Mouse (Mus musculus): ENCODE data around the gene Ebf3. TPM values are rescaled to one million over a fixed set of nuclear protein-coding genes. Genes with fewer than 3 reads are reported as not detected.

The Ebf3 gene
- polyA plus RNA-seq, 1 experiment from 2014 or later = 1.4 TPM

DNA sequence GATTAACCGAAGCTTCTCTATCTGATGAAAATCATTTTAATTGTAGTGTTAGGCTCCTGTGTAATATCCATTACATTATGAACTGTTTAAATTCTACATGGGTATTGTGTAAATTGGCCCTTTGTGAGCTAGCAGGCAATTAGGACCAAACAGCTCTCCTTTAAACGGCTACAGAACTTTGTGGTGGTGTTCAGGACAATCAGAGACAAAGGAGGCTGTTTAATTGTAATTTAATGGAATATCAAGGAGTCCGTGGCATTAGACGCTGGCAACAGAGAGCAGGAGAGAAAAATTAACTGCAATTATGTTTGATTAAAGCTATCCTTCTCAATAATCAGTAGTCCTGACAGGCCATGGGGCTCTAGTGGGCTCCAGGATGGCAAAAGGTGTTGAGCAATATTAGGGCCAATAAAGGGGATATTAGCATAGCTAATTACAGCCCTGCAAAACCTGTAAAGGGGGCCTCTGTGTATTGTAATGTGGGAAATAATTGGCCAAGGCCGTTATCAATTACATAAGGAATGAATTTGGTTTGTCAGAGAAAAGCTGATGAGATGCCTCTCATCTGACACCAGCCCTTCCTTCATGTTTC lies 74.6 kb downstream of the Ebf3 start:
- Histone ChIP-seq H3K4me3 (ENCODE audit: low read depth, low read length) (no peak overlapping the region), H3K4me1 (replicated peaks; ENCODE audit: control insufficient read depth, insufficient read depth, low read length) (no peaks in the 10 kb centered on the region), H3K36me3 (ENCODE audit: control insufficient read depth, insufficient read depth, low read length) (no peaks in the 10 kb centered on the region), H3K9ac (ENCODE audit: low read length) (no peak overlapping the region), H3K27me3 (replicated peaks; ENCODE audit: control insufficient read depth, insufficient read depth, low read length) (peaks cover 3% of the 10 kb centered on the region; the same call in 1 of the 2 replicates), H3K4me2 (ENCODE audit: low read length) (no peak overlapping the region), H3K9me3 (ENCODE audit: control insufficient read depth, low read length) (no peaks in the 10 kb centered on the region), H3K27ac (ENCODE audit: low read depth) (no peak overlapping the region)
- no peak for ATAC-seq (replicated peaks; ENCODE audit: low FRiP score, low TSS enrichment, low read depth)
- DNase-seq (ENCODE audit: low spot score) = no peak
- WGBS = 75% methylated on average over 5 of the region's 5 CpGs

DNA sequence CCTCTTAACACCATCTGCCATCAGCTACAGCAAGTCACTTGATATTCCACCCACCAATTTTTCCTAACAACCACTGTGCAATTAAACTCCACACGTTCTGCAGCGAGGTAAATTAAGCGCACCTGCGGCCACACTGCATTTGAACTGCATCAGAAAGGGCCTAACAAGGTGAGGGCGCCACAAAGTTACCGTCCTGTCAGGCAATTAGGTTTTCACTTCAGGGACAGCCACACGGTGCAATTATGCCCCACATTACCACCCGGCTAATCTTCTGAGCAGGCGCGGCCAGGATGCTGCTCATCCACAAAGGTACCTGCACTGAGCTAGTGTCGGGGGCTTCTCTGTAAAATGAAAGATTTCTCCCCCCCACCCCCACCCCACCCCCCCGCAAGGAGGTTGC lies 76.8 kb downstream of the Ebf3 start:
- Histone ChIP-seq H3K4me3 (ENCODE audit: low read depth, low read length) (no peak overlapping the region), H3K4me1 (replicated peaks; ENCODE audit: control insufficient read depth, insufficient read depth, low read length) (no peaks in the 10 kb centered on the region), H3K27me3 (replicated peaks; ENCODE audit: control insufficient read depth, insufficient read depth, low read length) (peaks cover 3% of the 10 kb centered on the region; the same call in 1 of the 2 replicates), H3K4me2 (ENCODE audit: low read length) (no peak overlapping the region), H3K9me3 (ENCODE audit: control insufficient read depth, low read length) (no peaks in the 10 kb centered on the region), H3K36me3 (ENCODE audit: control insufficient read depth, insufficient read depth, low read length) (no peaks in the 10 kb centered on the region), H3K27ac (ENCODE audit: low read depth) (no peak overlapping the region), H3K9ac (ENCODE audit: low read length) (no peak overlapping the region)
- DNase-seq (ENCODE audit: low spot score) (no peak), ATAC-seq (replicated peaks; ENCODE audit: low FRiP score, low TSS enrichment, low read depth) (no peak)
- 64% methylated on average over 12 of the region's 12 CpGs for WGBS

DNA sequence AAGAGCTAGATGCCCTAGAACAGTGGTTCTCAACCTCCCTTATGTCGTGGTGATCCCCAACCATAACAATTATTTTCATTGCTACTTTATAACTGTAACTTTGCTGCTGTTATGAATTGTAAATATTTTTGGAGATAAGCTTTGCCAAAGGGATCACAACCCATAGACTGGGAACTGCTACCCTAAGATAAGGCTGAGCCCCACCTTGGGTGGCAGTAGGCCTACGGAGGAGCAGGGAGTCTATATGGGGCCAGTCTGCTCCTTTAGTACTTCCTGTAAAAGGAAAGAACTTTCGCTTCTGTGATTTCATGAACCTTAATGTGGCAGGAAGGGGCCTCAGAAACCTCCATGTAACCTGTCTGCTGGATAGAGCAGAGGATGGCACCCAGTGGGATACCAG lies 90.4 kb downstream of the Ebf3 start:
- H3K4me1 ChIP-seq (replicated peaks; ENCODE audit: control insufficient read depth, insufficient read depth, low read length) = peaks cover 4% of the 10 kb centered on the region; the same call in 1 of the 2 replicates
- no peaks in the 10 kb centered on the region for H3K9me3 ChIP-seq (ENCODE audit: control insufficient read depth, low read length)
- no peak overlapping the region for H3K27ac ChIP-seq (ENCODE audit: low read depth)
- H3K4me3 ChIP-seq (ENCODE audit: low read depth, low read length) = no peak overlapping the region
- 96% methylated on average over 3 of the region's 3 CpGs for WGBS
- no peak overlapping the region for H3K4me2 ChIP-seq (ENCODE audit: low read length)
- H3K9ac ChIP-seq (ENCODE audit: low read length) = no peak overlapping the region
- ATAC-seq (replicated peaks; ENCODE audit: low FRiP score, low TSS enrichment, low read depth) (no peak), DNase-seq (ENCODE audit: low spot score) (no peak)
- no peaks in the 10 kb centered on the region for H3K27me3 ChIP-seq (replicated peaks; ENCODE audit: control insufficient read depth, insufficient read depth, low read length)
- no peaks in the 10 kb centered on the region for H3K36me3 ChIP-seq (ENCODE audit: control insufficient read depth, insufficient read depth, low read length)

DNA sequence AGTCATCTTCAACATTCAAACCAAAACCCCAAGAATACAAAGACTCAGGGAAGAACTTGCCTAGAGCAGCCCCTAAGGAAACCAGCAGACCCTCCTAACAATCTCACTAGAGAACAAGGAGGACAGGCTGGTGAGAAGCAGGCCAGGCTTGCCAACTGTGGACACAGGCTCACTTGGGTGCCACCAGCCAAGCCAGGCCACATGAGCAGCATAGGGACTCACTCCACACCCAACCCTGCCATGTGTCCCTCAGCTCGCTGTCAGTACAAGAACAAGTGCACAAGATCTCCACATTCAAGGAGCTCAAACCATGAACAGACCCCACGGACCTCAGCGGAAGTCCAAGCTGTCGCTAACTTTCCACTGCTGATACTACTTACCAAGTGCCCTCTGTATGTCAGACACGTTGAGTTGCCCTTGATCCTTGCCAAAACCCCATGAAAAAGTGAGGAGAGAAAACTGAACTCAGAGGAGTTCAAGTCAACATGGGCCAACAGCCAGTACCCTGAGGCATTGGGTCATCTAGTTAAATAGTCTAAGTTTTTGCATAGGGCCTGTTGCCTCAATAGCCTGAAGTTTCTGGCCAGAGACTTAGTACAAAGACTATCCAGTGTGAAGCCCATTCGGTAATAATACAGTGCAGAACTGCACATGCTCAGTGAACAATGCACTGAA lies 91.3 kb downstream of the Ebf3 start:
- WGBS = 90% methylated on average over 6 of the region's 6 CpGs
- Histone ChIP-seq H3K27me3 (replicated peaks; ENCODE audit: control insufficient read depth, insufficient read depth, low read length) (no peaks in the 10 kb centered on the region), H3K4me1 (replicated peaks; ENCODE audit: control insufficient read depth, insufficient read depth, low read length) (peaks cover 4% of the 10 kb centered on the region; the same call in 1 of the 2 replicates), H3K36me3 (ENCODE audit: control insufficient read depth, insufficient read depth, low read length) (no peaks in the 10 kb centered on the region), H3K4me3 (ENCODE audit: low read depth, low read length) (no peak overlapping the region), H3K9ac (ENCODE audit: low read length) (no peak overlapping the region), H3K27ac (ENCODE audit: low read depth) (no peak overlapping the region), H3K9me3 (ENCODE audit: control insufficient read depth, low read length) (no peaks in the 10 kb centered on the region), H3K4me2 (ENCODE audit: low read length) (no peak overlapping the region)
- ATAC-seq (replicated peaks; ENCODE audit: low FRiP score, low TSS enrichment, low read depth) (no peak), DNase-seq (ENCODE audit: low spot score) (no peak)

DNA sequence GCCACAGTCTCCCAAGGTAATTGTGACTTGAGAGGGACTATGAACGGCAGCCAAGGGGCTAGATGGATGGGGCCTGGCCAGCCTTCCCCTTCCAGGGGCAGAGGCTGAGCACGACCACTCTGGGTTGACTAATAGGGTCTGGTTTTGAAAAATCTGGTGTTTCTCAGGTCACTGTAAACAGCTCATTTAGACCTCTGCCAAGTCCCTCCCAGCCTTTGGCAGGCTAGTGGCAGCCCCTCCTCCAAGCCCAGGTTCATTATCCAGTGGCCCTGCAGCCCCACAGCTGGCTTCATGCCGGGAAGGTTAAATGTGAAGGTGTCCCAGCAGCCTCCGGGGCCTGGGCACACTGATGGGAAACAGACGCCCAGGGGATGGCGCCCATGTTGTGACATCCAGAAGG lies 92.6 kb downstream of the Ebf3 start:
- no peaks in the 10 kb centered on the region for H3K27me3 ChIP-seq (replicated peaks; ENCODE audit: control insufficient read depth, insufficient read depth, low read length)
- no peak overlapping the region for H3K9ac ChIP-seq (ENCODE audit: low read length)
- H3K4me1 ChIP-seq (replicated peaks; ENCODE audit: control insufficient read depth, insufficient read depth, low read length) = peaks cover 4% of the 10 kb centered on the region; the same call in 1 of the 2 replicates
- 19% methylated on average over 6 of the region's 6 CpGs for WGBS
- no peaks in the 10 kb centered on the region for H3K36me3 ChIP-seq (ENCODE audit: control insufficient read depth, insufficient read depth, low read length)
- no peak overlapping the region for H3K4me3 ChIP-seq (ENCODE audit: low read depth, low read length)
- no peaks in the 10 kb centered on the region for H3K9me3 ChIP-seq (ENCODE audit: control insufficient read depth, low read length)
- DNase-seq (ENCODE audit: low spot score) = no peak
- no peak; the same call in 1 of the 2 replicates for ATAC-seq (replicated peaks; ENCODE audit: low FRiP score, low TSS enrichment, low read depth)
- H3K27ac ChIP-seq (ENCODE audit: low read depth) = no peak overlapping the region
- H3K4me2 ChIP-seq (ENCODE audit: low read length) = no peak overlapping the region

DNA sequence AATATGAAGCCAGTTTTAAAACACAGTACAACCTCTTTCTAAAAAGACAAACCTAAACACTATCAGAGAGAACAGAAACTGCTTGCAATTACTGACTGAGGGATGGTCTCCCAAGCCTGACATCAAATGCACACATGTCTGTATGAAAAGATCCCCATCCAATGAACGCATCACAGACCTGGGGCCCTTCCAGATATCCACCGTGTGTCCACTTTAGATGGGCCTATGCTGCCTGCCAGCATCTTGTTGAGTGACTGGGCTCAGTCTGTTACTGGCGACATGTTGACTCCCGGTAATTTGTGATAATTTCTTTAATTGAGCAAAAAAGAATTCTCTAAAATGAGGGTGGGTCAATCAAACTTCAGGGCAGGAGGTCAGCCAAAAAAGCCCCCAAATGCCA lies 93.8 kb downstream of the Ebf3 start:
- DNase-seq (ENCODE audit: low spot score) (no peak), ATAC-seq (replicated peaks; ENCODE audit: low FRiP score, low TSS enrichment, low read depth) (no peak)
- WGBS = 83% methylated on average over 4 of the region's 4 CpGs
- Histone ChIP-seq H3K27ac (ENCODE audit: low read depth) (no peak overlapping the region), H3K9ac (ENCODE audit: low read length) (no peak overlapping the region), H3K27me3 (replicated peaks; ENCODE audit: control insufficient read depth, insufficient read depth, low read length) (no peaks in the 10 kb centered on the region), H3K4me2 (ENCODE audit: low read length) (no peak overlapping the region), H3K4me3 (ENCODE audit: low read depth, low read length) (no peak overlapping the region), H3K9me3 (ENCODE audit: control insufficient read depth, low read length) (no peaks in the 10 kb centered on the region), H3K36me3 (ENCODE audit: control insufficient read depth, insufficient read depth, low read length) (no peaks in the 10 kb centered on the region), H3K4me1 (replicated peaks; ENCODE audit: control insufficient read depth, insufficient read depth, low read length) (peaks cover 4% of the 10 kb centered on the region; the same call in 1 of the 2 replicates)

DNA sequence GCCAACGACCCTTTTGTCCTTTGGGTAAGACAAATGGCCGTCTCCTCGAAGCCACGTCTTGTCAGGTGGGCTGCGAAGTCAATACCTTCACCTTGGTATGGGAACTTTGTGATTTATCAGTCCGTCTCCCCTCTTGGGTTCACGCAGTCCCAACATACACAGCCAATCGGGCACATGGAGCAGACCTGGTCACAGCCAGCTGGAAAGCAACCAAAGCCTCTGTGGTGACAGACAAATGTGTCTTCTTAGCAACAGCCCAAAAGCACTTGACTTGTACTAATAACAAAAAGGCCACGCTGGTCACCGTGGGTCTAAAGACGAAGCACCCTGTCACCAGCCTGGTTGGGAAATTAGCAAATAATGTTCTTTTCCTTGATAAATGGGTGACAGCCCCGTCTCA lies 95.5 kb downstream of the Ebf3 start:
- Histone ChIP-seq H3K27ac (ENCODE audit: low read depth) (no peak overlapping the region), H3K4me1 (replicated peaks; ENCODE audit: control insufficient read depth, insufficient read depth, low read length) (peaks cover 4% of the 10 kb centered on the region; the same call in 1 of the 2 replicates), H3K4me3 (ENCODE audit: low read depth, low read length) (no peak overlapping the region), H3K9ac (ENCODE audit: low read length) (no peak overlapping the region), H3K4me2 (ENCODE audit: low read length) (no peak overlapping the region), H3K27me3 (replicated peaks; ENCODE audit: control insufficient read depth, insufficient read depth, low read length) (no peaks in the 10 kb centered on the region), H3K36me3 (ENCODE audit: control insufficient read depth, insufficient read depth, low read length) (no peaks in the 10 kb centered on the region), H3K9me3 (ENCODE audit: control insufficient read depth, low read length) (no peaks in the 10 kb centered on the region)
- WGBS = 74% methylated on average over 12 of the region's 12 CpGs
- no peak for ATAC-seq (replicated peaks; ENCODE audit: low FRiP score, low TSS enrichment, low read depth)
- no peak for DNase-seq (ENCODE audit: low spot score)

DNA sequence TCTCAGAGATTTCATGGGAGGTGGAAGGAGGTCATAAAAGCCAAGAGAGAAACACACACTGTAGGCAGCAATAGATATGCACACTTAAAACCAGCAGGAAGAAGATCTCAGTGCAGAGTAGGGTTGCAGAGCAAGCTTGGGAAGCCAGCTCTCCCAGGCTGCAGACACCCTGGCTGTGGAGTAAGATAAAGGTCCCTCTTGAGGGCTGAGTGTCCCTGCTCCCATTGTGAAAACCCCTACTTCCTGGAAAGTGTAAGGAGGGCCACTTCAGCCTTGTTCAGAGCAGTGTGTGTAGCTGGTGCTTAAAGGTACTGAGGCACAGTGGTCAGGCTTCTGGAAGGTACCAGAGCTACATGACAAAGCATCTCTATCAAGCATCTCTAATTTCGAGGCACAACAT lies 100.8 kb downstream of the Ebf3 start:
- no peak for ATAC-seq (replicated peaks; ENCODE audit: low FRiP score, low TSS enrichment, low read depth)
- no peak overlapping the region for H3K4me3 ChIP-seq (ENCODE audit: low read depth, low read length)
- H3K27ac ChIP-seq (ENCODE audit: low read depth) = no peak overlapping the region
- H3K9ac ChIP-seq (ENCODE audit: low read length) = no peak overlapping the region
- H3K9me3 ChIP-seq (ENCODE audit: control insufficient read depth, low read length) = no peaks in the 10 kb centered on the region
- DNase-seq (ENCODE audit: low spot score) = no peak
- H3K4me1 ChIP-seq (replicated peaks; ENCODE audit: control insufficient read depth, insufficient read depth, low read length) = 0 out of 2 replicates have a peak, but pooled peaks cover 4% of the 10 kb centered on the region
- 0 out of 2 replicates have a peak, but pooled peaks cover 6% of the 10 kb centered on the region for H3K27me3 ChIP-seq (replicated peaks; ENCODE audit: control insufficient read depth, insufficient read depth, low read length)
- no peaks in the 10 kb centered on the region for H3K36me3 ChIP-seq (ENCODE audit: control insufficient read depth, insufficient read depth, low read length)
- H3K4me2 ChIP-seq (ENCODE audit: low read length) = no peak overlapping the region
- 78% methylated on average over 1 of the region's 1 CpGs for WGBS

DNA sequence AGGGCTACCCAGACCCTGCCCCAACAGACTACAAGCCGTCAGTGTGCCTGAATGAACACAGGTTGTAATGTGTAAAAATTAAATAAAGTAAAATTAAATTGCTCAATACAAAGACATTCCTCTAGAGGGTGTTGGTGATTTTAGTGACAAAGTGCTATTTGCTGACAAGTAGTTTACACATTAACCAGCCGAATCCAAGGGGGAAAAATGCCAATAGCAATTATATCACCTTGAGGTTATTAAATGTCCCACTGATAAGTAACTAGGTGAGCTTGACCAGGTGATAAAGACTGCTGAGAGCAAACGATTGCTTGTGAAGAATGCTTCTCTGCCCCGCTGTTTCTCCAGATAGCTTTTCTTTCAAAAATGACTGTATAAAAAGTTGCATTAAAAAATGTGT lies 102.9 kb downstream of the Ebf3 start:
- no peak overlapping the region for H3K4me3 ChIP-seq (ENCODE audit: low read depth, low read length)
- H3K36me3 ChIP-seq (ENCODE audit: control insufficient read depth, insufficient read depth, low read length) = no peaks in the 10 kb centered on the region
- H3K4me1 ChIP-seq (replicated peaks; ENCODE audit: control insufficient read depth, insufficient read depth, low read length) = 0 out of 2 replicates have a peak, but pooled peaks cover 4% of the 10 kb centered on the region
- H3K4me2 ChIP-seq (ENCODE audit: low read length) = no peak overlapping the region
- no peaks in the 10 kb centered on the region for H3K9me3 ChIP-seq (ENCODE audit: control insufficient read depth, low read length)
- 38% methylated on average over 4 of the region's 4 CpGs for WGBS
- H3K27me3 ChIP-seq (replicated peaks; ENCODE audit: control insufficient read depth, insufficient read depth, low read length) = 0 out of 2 replicates have a peak, but pooled peaks cover 6% of the 10 kb centered on the region
- no peak for DNase-seq (ENCODE audit: low spot score)
- H3K27ac ChIP-seq (ENCODE audit: low read depth) = no peak overlapping the region
- ATAC-seq (replicated peaks; ENCODE audit: low FRiP score, low TSS enrichment, low read depth) = no peak
- no peak overlapping the region for H3K9ac ChIP-seq (ENCODE audit: low read length)

Measured in intestine, embryonic 14.5 days (tissue).